Mouse (Mus musculus) midbrain, embryonic 13.5 days (tissue): ENCODE results near the gene Ubqln4. TPM values are rescaled to one million over a fixed set of nuclear protein-coding genes. Genes with fewer than 3 reads are reported as not detected.

ENCODE experiments used
- ATAC-seq: fragments of 200-750 bp; cut with Nextera tagmentation; 2 replicates; pipeline ENCODE4 v1.8.0; 2017; ENCODE audit warnings: mild to moderate bottlenecking, moderate TSS enrichment, moderate library complexity
- H3K27ac ChIP-seq: fragments of 300-500 bp; sonication (generic); 2 replicates; pipeline ENCODE4 v1.5.1; 2015; ENCODE audit warnings: inconsistent platforms, mild to moderate bottlenecking, moderate library complexity
- H3K27me3 ChIP-seq: fragments of 300-500 bp; sonication (generic); 2 replicates; pipeline ENCODE4 v1.6.1; 2015; ENCODE audit warnings: mild to moderate bottlenecking, inconsistent platforms
- H3K36me3 ChIP-seq: fragments of 300-500 bp; sonication (generic); 2 replicates; pipeline ENCODE4 v1.6.1; 2015; ENCODE audit warnings: mild to moderate bottlenecking, inconsistent platforms
- H3K4me1 ChIP-seq: fragments of 300-500 bp; sonication (generic); replicated peaks from 2 replicates; pipeline ENCODE4 v1.6.1; 2015; ENCODE audit warnings: inconsistent platforms
- H3K4me2 ChIP-seq: fragments of 300-500 bp; sonication (generic); replicated peaks from 2 replicates; pipeline ENCODE4 v1.6.1; 2015; ENCODE audit warnings: moderate library complexity, mild to moderate bottlenecking, inconsistent platforms
- H3K4me3 ChIP-seq: fragments of 300-500 bp; sonication (generic); replicated peaks from 2 replicates; pipeline ENCODE4 v1.5.1; 2015; ENCODE audit warnings: mild to moderate bottlenecking, inconsistent platforms
- H3K9ac ChIP-seq: fragments of 300-500 bp; sonication (generic); replicated peaks from 2 replicates; pipeline ENCODE4 v1.6.1; 2015; ENCODE audit warnings: mild to moderate bottlenecking, inconsistent platforms
- H3K9me3 ChIP-seq: fragments of 300-500 bp; sonication (generic); 2 replicates; pipeline ENCODE4 v1.6.1; 2016; ENCODE audit warnings: mild to moderate bottlenecking, inconsistent platforms
- WGBS: fragments of 180-500 bp; shearing (Covaris S2); methylation state at CpG from one replicate; pipeline ENCODE4 v1.1.7; 2015; 5-methylcytosine and 5-hydroxymethylcytosine counted together
- microRNA counts: library from miRNA; unstranded; fragments of <30 nt; microRNA quantifications from one replicate; lab custom pipeline; 2016
- microRNA-seq: library from miRNA; unstranded; fragments of <30 nt; microRNA quantifications from one replicate; pipeline ENCODE4, GENCODE M21; 2016
- polyA plus RNA-seq: library from polyadenylated mRNA; unstranded; fragments of >200 nt; fragmentation: Nextera tagmentation; extraction: Ambion mirVana; gene quantifications from 2 replicates; pipeline ENCODE4 v1.2.1, GENCODE M21; 2015

Ubqln4 gene
- polyA plus RNA-seq, 1 experiment from 2014 or later = 46.7 TPM

- H3K9ac ChIP-seq = no peak overlapping the region
- peaks cover 27% of the 10 kb centered on the region for H3K4me1 ChIP-seq
- H3K9me3 ChIP-seq = no peaks in the 10 kb centered on the region
- no peak overlapping the region for H3K4me2 ChIP-seq
- no peak overlapping the region for H3K27ac ChIP-seq
- no peak overlapping the region for H3K4me3 ChIP-seq
- no peaks in the 10 kb centered on the region for H3K27me3 ChIP-seq
- no peak for ATAC-seq
- 78% methylated on average over 3 of the region's 3 CpGs for WGBS
- no peaks in the 10 kb centered on the region for H3K36me3 ChIP-seq
Measured at GRCm38 (mm10) chr3:88616951-88617500, 63.5 kb downstream of the Ubqln4 start.

- no peak for ATAC-seq
- WGBS = 76% methylated on average over 8 of the region's 8 CpGs
- Histone ChIP-seq H3K4me3 (no peak overlapping the region), H3K36me3 (no peaks in the 10 kb centered on the region), H3K27me3 (no peaks in the 10 kb centered on the region), H3K27ac (no peak overlapping the region), H3K9ac (no peak overlapping the region), H3K4me2 (no peak overlapping the region), H3K9me3 (no peaks in the 10 kb centered on the region), H3K4me1 (peaks cover 27% of the 10 kb centered on the region)
Measured at GRCm38 (mm10) chr3:88618074-88618871, 64.7 kb downstream of the Ubqln4 start.

MicroRNAs within 50 kb of the gene (microRNA counts, 519-probe panel; counts per million panel counts)
- microRNA mmu-miR-1905 (lab: Ali Mortazavi, UCI) = 110 counts per million, percentile 56 among the panel's probes with 10 or more counts

Small RNAs within 50 kb of the gene (microRNA-seq; reads per million reads assigned to microRNA genes)
- gene Mir1905 = not detected

Other genes with a start within 250 kb of the Ubqln4 start
- gene Glmp, start 228.7 kb upstream of the Ubqln4 start, polyA plus RNA-seq = 93.4 and 104 TPM in 2 replicates
- gene Tmem79, start 217.6 kb upstream of the Ubqln4 start, polyA plus RNA-seq = 0.66 and 2.0 TPM in 2 replicates
- 70.1 and 78.3 TPM in 2 replicates for gene Smg5, start 217.5 kb upstream of the Ubqln4 start, polyA plus RNA-seq
- 0.77 and 1.0 TPM in 2 replicates for gene Paqr6, start 189.2 kb upstream of the Ubqln4 start, polyA plus RNA-seq
- gene Bglap3, start 181.0 kb upstream of the Ubqln4 start, polyA plus RNA-seq = not detected in 2 replicates
- gene Bglap2, start 175.1 kb upstream of the Ubqln4 start, polyA plus RNA-seq = not detected in 2 replicates
- not detected in 2 replicates for gene Bglap, start 169.3 kb upstream of the Ubqln4 start, polyA plus RNA-seq
- gene Pmf1, start 143.4 kb upstream of the Ubqln4 start, polyA plus RNA-seq = 51.7 and 56.8 TPM in 2 replicates
- 28.7 and 29.7 TPM in 2 replicates for gene Slc25a44, start 128.6 kb upstream of the Ubqln4 start, polyA plus RNA-seq
- 28.8 and 31.1 TPM in 2 replicates for gene Sema4a, start 92.6 kb upstream of the Ubqln4 start, polyA plus RNA-seq
- 21.4 and 23.4 TPM in 2 replicates for gene Lmna, start 43.8 kb upstream of the Ubqln4 start, polyA plus RNA-seq
- 49.5 and 51.5 TPM in 2 replicates for gene Mex3a, start 21.4 kb upstream of the Ubqln4 start, polyA plus RNA-seq
- not detected in 2 replicates for gene Rab25, start 5.5 kb upstream of the Ubqln4 start, polyA plus RNA-seq
- 181 and 182 TPM in 2 replicates for gene Lamtor2, start 684 bp upstream of the Ubqln4 start, polyA plus RNA-seq
- 142 and 148 TPM in 2 replicates for gene Ssr2, start 22.1 kb downstream of the Ubqln4 start, polyA plus RNA-seq
- 163 and 175 TPM in 2 replicates for gene Arhgef2, start 52.2 kb downstream of the Ubqln4 start, polyA plus RNA-seq
- not detected in 2 replicates for gene Rxfp4, start 99.4 kb downstream of the Ubqln4 start, polyA plus RNA-seq
- 102 and 105 TPM in 2 replicates for gene Khdc4, start 132.0 kb downstream of the Ubqln4 start, polyA plus RNA-seq
- gene Rit1, start 163.1 kb downstream of the Ubqln4 start, polyA plus RNA-seq = 51.1 and 52.1 TPM in 2 replicates
- 200 and 211 TPM in 2 replicates for gene Syt11, start 221.4 kb downstream of the Ubqln4 start, polyA plus RNA-seq